Mouse (Mus musculus) duodenum, adult 2 months (tissue): ENCODE measurements around the gene Mbd3l1. TPM values are rescaled to one million over a fixed set of nuclear protein-coding genes. Genes with fewer than 3 reads are reported as not detected.

Experiments
- polyA plus RNA-seq: library from polyadenylated mRNA; depleted of rRNA; stranded (reverse); fragments of >200 nt; gene quantifications from 2 replicates; pipeline ENCODE4 v1.2.3, GENCODE M21; 2012; ENCODE audit warnings: low replicate concordance; rRNA removed

The Mbd3l1 gene
- not detected in 2 replicates for polyA plus RNA-seq

DNA sequence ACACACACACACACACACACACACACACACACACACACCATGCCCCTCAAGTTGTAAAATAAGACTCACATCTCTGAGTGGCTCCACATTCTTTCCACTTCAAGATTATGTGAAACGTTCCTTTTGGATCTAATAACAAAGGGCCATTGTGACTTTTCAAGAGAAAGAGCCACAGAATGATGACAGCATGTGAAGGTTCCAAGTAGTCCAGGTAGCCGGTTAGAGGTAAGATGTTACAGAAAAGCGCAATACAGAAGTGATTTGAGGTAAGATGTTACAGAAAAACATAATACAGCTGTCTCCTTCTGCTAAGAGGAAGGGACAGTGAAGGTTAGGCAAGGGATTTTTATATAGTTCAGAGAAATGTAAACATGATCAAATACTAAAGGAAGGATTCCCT lies at the start of gene Mbd3l1, which contains the start of gene Zfp558:
Gene Mbd3l1 (plus strand): TSS at position 192 of the 400 bp plus-strand sequence.
Gene Zfp558 (minus strand): TSS at position 101 of the 400 bp plus-strand sequence.

DNA sequence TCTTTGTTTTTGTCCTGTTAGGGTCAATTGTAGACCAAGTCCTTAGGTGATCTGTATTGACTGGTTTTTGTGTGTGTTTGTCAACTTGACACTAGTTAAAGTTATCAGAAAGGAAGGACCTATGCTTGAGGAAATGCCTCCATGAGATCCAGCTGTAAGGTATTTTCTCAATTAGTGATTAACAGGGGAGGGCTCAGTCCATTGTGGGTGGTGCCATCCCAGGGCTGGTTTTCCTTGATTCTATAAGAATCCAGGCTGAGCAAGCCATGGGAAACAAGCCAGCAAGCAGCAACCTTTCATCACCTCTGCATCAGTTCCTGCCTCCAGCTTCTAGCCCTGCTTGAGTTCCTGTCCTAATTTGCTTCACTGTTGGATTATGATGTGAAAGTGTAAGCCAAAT lies 47.8 kb upstream of the Mbd3l1 start, which contains the start of gene Mbd3l2:
Gene Mbd3l2 (plus strand): TSS at position 301 of the 400 bp plus-strand sequence.

Other genes starting within 250 kb of the Mbd3l1 start
- gene Chordc1, start 186.2 kb upstream of the Mbd3l1 start, polyA plus RNA-seq: 4.4 and 23.7 TPM in 2 replicates
- not detected in 2 replicates for gene Naalad2, start 75.4 kb upstream of the Mbd3l1 start, polyA plus RNA-seq
- not detected in 2 replicates for gene Ubtfl1, start 73.9 kb upstream of the Mbd3l1 start, polyA plus RNA-seq
- gene Mbd3l2, start 47.7 kb upstream of the Mbd3l1 start, polyA plus RNA-seq: not detected in 2 replicates
- not detected in 2 replicates for gene Zfp558, start 91 bp upstream of the Mbd3l1 start, polyA plus RNA-seq
- gene Muc16, start 196.2 kb downstream of the Mbd3l1 start, polyA plus RNA-seq: 0.07 and 0.08 TPM in 2 replicates